Mouse (Mus musculus) spleen, adult 2 months (tissue): ENCODE measurements at regions not wholly inside any gene's neighbourhood (a gene's known extent, or its start where the extent isn't known, plus 50 kb on each side); places are given as distances from the start of the nearest gene placed in this dataset.

Experiments
- CTCF ChIP-seq: fragments of 200-500 bp; IDR thresholded peaks from 2 replicates; pipeline ENCODE4 v1.5.1; 2011; ENCODE audit warnings: mild to moderate bottlenecking, inconsistent platforms; ENCODE audit not compliant: insufficient read depth, insufficient read length, insufficient replicate concordance; ENCODE audit errors: extremely low read depth
- POLR2A ChIP-seq: fragments of 200-500 bp; IDR thresholded peaks from 2 replicates; pipeline ENCODE4 v1.6.1; 2011; ENCODE audit warnings: low read depth, low read length, inconsistent platforms

DNA sequence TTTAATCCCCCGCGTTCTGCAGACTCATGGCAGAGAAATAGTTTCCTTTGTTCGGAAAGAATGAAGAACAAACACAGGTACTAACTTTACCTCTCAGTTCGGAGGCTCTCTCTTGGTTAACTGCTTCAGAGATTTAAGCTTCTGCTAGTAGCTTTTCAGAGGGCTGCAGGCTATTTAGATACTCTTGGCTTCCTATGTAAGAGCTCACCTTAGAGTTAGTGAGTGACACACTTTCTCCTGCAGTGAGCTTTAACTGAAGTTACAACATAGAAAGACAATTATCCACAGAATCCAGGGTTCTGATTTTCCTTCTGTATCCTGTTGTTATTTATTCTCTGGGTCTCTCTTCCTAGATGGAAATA lies 169.2 kb downstream of the Foxa2 start:
- no peak for TF ChIP-seq CTCF
- no peak for TF ChIP-seq POLR2A
